Mouse (Mus musculus) G1E (cell line): ENCODE measurements around the gene Ppm1e.

Experiments used
- CTCF ChIP-seq: IDR thresholded peaks from 2 replicates; pipeline ENCODE4 v1.5.1; 2012; ENCODE audit warnings: low read depth, low read length, inconsistent platforms, mixed read lengths
- GATA1 ChIP-seq: IDR thresholded peaks from 2 replicates; pipeline ENCODE4 v1.6.1; 2012; ENCODE audit warnings: borderline replicate concordance, low read length, inconsistent platforms, mixed read lengths

- TF ChIP-seq CTCF, result no peak
- TF ChIP-seq GATA1, result no peak
Observed at GRCm38 (mm10) chr11:87295636-87296035, 63.2 kb downstream of the Ppm1e start.
